ENCODE assay signal across 8 mouse cellular contexts in genomic region chr7:135624854-135625253, GRCm38 (mm10).
A peak's percentile ranks its signal among the peaks of the same experiment; 100 is the strongest.
DNase-seq lines count a peak whose midpoint lies in the region; ATAC-seq lines count a peak whose summit lies in the region.

No protein-coding gene starts in this region.

- ATAC-seq in CD4-positive, CD25-positive, alpha-beta regulatory T cell, adult 4 months, result no peak

- DNase-seq in CD4-positive, CD25-positive, alpha-beta regulatory T cell, adult 2 months (ENCODE audit: low read depth, low spot score), result peak; percentile 30
- peak; percentile 22 for DNase-seq in kidney, adult 9 months
- DNase-seq in kidney, postnatal 4 days, result no peak
- peak; percentile 29 for DNase-seq in 3T3-L1 (ENCODE audit: low read depth, low spot score)
- peak; percentile 24 for DNase-seq in ZHBTc4 (ENCODE audit: low read depth, low spot score)
- no peak for DNase-seq in urinary bladder, postnatal 14 days (ENCODE audit: low spot score)
- DNase-seq in cerebellum, adult 11 months, result no peak

Comparison
In these comparisons a context has a peak if more than half of its experiments do, and no peak if none do; other contexts are left out.
1. DNase-seq: peak in CD4-positive, CD25-positive, alpha-beta regulatory T cell, adult 2 months (single experiment), kidney, adult 9 months (single experiment), 3T3-L1 (single experiment) and ZHBTc4 (single experiment); none in kidney, postnatal 4 days (0 of 2), urinary bladder, postnatal 14 days (single experiment) and cerebellum, adult 11 months (single experiment).